Mouse (Mus musculus) ES-E14 (cell line): Measurements from ENCODE around the gene Gcc2.

Experiments
- HCFC1 ChIP-seq: IDR thresholded peaks from 2 replicates; pipeline ENCODE4 v1.6.1; 2012; ENCODE audit warnings: low read length, inconsistent platforms, borderline replicate concordance; ENCODE audit not compliant: insufficient read depth
- ZC3H11A ChIP-seq: IDR thresholded peaks from 2 replicates; pipeline ENCODE4 v1.6.1; 2012; ENCODE audit warnings: low read depth, mild to moderate bottlenecking, inconsistent platforms, low read length, borderline replicate concordance

DNA sequence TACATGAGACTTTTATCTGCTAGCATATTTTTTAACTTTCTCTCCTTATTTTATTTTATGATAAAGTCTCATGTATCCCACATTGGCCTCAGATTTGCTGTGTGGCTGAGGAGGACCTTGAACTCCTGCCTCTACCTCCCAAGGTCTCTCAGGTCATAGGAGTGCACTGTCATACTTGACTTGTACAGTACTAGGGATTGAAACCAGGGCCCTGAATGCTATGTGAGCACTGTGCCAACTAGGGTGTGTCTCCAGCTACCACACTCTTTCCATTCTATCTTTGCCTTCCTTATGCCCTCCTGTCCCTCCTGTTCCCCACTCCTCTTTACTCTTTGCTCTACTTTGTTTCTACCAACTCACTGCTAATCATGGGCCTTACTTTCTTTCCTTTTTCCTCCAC, 75.3 kb downstream of the Gcc2 start:
- no peak for TF ChIP-seq ZC3H11A
- no peak for TF ChIP-seq HCFC1
